Mouse (Mus musculus) heart, postnatal 25 days (tissue): ENCODE results near the gene Irf1. TPM values are rescaled to one million over a fixed set of nuclear protein-coding genes. Genes with fewer than 3 reads are reported as not detected.
"Not testable (repeated sequence)": the region's sequence is repeated elsewhere in the genome, so short reads cannot be mapped to it uniquely, and the experiment has no call there.

ENCODE experiments used
- DNase-seq: peaks from one replicate; pipeline ENCODE4 v3.0.0; 2022; ENCODE audit warnings: low spot score
- intact Hi-C: fragments of 180-260 bp; cut with DNase I; formaldehyde crosslinking; loops from one replicate; pipeline ENCODE4 v1.15.1; 2025
- total RNA-seq, 2 experiments: library from RNA; stranded (reverse); gene quantifications; 2 replicates each; pipeline ENCODE4 v1.2.3; 2021

Gene Irf1
- 10 to 100 TPM; 13.7 to 21.1 TPM for total RNA-seq

- peak; percentile 96 for DNase-seq
- intact Hi-C loops, result loop anchor here (2.0 to 5.0 kb wide), 2 partner anchors 15 to 43 kb away; no protein-coding TSS in a partner anchor
Observed at GRCm38 (mm10) chr11:53769760-53770124, at the start of gene Irf1. Gene Irf1 (plus strand): TSS chr11:53770014.

GRCm38 (mm10) chr11:53720715-53721114, 49.1 kb upstream of the Irf1 start, which contains the start of gene Il5:
Gene Il5 (plus strand): TSS chr11:53720794.
- intact Hi-C loops, result no loop called here
- no peak for DNase-seq

GRCm38 (mm10) chr11:53731457-53731856, 38.4 kb upstream of the Irf1 start:
- no peak for DNase-seq
- intact Hi-C loops, result loop anchor here (10.0 kb wide), 1 partner anchor 147 kb away; no protein-coding TSS in a partner anchor

- no peak for DNase-seq
- intact Hi-C loops, result loop anchor here (10.0 kb wide), 1 partner anchor 147 kb away; no protein-coding TSS in a partner anchor
Observed at GRCm38 (mm10) chr11:53732244-53732643, 37.6 kb upstream of the Irf1 start.

- DNase-seq, result no peak
- intact Hi-C loops, result loop anchor here (10.0 kb wide), 1 partner anchor 149 kb away; no protein-coding TSS in a partner anchor
Observed at GRCm38 (mm10) chr11:53733824-53734223, 36.0 kb upstream of the Irf1 start.

GRCm38 (mm10) chr11:53734431-53734830, 35.4 kb upstream of the Irf1 start:
- intact Hi-C loops, result loop anchor here (10.0 kb wide), 1 partner anchor 150 kb away; no protein-coding TSS in a partner anchor
- DNase-seq, result no peak

- no peak for DNase-seq
- intact Hi-C loops, result loop anchor here (5.0 to 10.0 kb wide), 3 partner anchors 137 to 522 kb away; no protein-coding TSS in a partner anchor
Observed at GRCm38 (mm10) chr11:53734970-53735681, 34.7 kb upstream of the Irf1 start.

GRCm38 (mm10) chr11:53735682-53736245, 34.0 kb upstream of the Irf1 start:
- peak; percentile 17 for DNase-seq
- intact Hi-C loops, result loop anchor here (2.0 to 10.0 kb wide), 4 partner anchors 137 to 522 kb away; partner anchors contain the start of gene Gm9837

- DNase-seq, result peak; percentile 42
- intact Hi-C loops, result loop anchor here (2.0 to 10.0 kb wide), 4 partner anchors 135 to 520 kb away; partner anchors contain the start of gene Gm9837
Observed at GRCm38 (mm10) chr11:53736771-53737572, 32.8 kb upstream of the Irf1 start.

- peak; percentile 31 for DNase-seq
- intact Hi-C loops, result loop anchor here (2.0 to 10.0 kb wide), 4 partner anchors 135 to 520 kb away; partner anchors contain the start of gene Gm9837
Observed at GRCm38 (mm10) chr11:53737573-53737946, 32.3 kb upstream of the Irf1 start.

- intact Hi-C loops, result no loop called here
- DNase-seq, result peak; percentile 11
Observed at GRCm38 (mm10) chr11:53742353-53742752, 27.5 kb upstream of the Irf1 start.

GRCm38 (mm10) chr11:53745260-53745659, 24.6 kb upstream of the Irf1 start:
- intact Hi-C loops, result no loop called here
- no peak for DNase-seq

- no peak for DNase-seq
- intact Hi-C loops, result no loop called here
Observed at GRCm38 (mm10) chr11:53747985-53748384, 21.8 kb upstream of the Irf1 start.

- intact Hi-C loops, result no loop called here
- DNase-seq, result no peak
Observed at GRCm38 (mm10) chr11:53748614-53749013, 21.2 kb upstream of the Irf1 start.

GRCm38 (mm10) chr11:53749306-53749705, 20.5 kb upstream of the Irf1 start:
- no peak for DNase-seq
- intact Hi-C loops, result no loop called here

- intact Hi-C loops, result no loop called here
Observed at GRCm38 (mm10) chr11:53749716-53750352, 20.0 kb upstream of the Irf1 start.

GRCm38 (mm10) chr11:53755011-53755595, 14.7 kb upstream of the Irf1 start:
- intact Hi-C loops, result no loop called here
- DNase-seq, result no peak

More at GRCm38 (mm10) chr11:53749716-53750352, 20.0 kb upstream of the Irf1 start:
- DNase-seq, result no peak

GRCm38 (mm10) chr11:53757612-53758011, 12.2 kb upstream of the Irf1 start:
- no peak for DNase-seq
- intact Hi-C loops, result loop anchor here (1.0 kb wide), 1 partner anchor 92 kb away; no protein-coding TSS in a partner anchor

- intact Hi-C loops, result loop anchor here (1.0 kb wide), 1 partner anchor 91 kb away; no protein-coding TSS in a partner anchor
- DNase-seq, result not testable (repeated sequence)
Observed at GRCm38 (mm10) chr11:53758033-53758432, 11.8 kb upstream of the Irf1 start.
